Mouse (Mus musculus) bone marrow macrophage, adult 2 months (primary cell): ENCODE data around the gene Rif1. TPM values are rescaled to one million over a fixed set of nuclear protein-coding genes. Genes with fewer than 3 reads are reported as not detected.
"Not testable (repeated sequence)": the region's sequence is repeated elsewhere in the genome, so short reads cannot be mapped to it uniquely, and the experiment has no call there.

Source experiments
- H3K27ac ChIP-seq: 2 replicates; pipeline ENCODE4 v1.5.1; 2012; ENCODE audit warnings: low read depth, low read length; ENCODE audit not compliant: insufficient read depth
- H3K4me1 ChIP-seq: 2 replicates; pipeline ENCODE4 v1.6.1; 2012; ENCODE audit warnings: low read length; ENCODE audit not compliant: control insufficient read depth, insufficient read depth
- H3K4me3 ChIP-seq: 2 replicates; pipeline ENCODE4 v1.5.1; 2012; ENCODE audit warnings: mild to moderate bottlenecking, low read length, moderate library complexity; ENCODE audit not compliant: insufficient read depth
- CTCF ChIP-seq: IDR thresholded peaks from 2 replicates; pipeline ENCODE4 v1.5.1; 2012; ENCODE audit warnings: low read depth, mild to moderate bottlenecking, low read length, moderate library complexity
- POLR2A ChIP-seq: IDR thresholded peaks from 2 replicates; pipeline ENCODE4 v1.6.1; 2012; ENCODE audit warnings: mild to moderate bottlenecking, low read depth, low read length, borderline replicate concordance
- polyA plus RNA-seq: library from polyadenylated mRNA; stranded (reverse); fragments of >200 nt; gene quantifications from 2 replicates; pipeline ENCODE4 v1.2.4, GENCODE M21; 2012; ENCODE audit not compliant: missing spikeins, insufficient read depth, insufficient read length

Rif1 gene
- polyA plus RNA-seq, 1 experiment, result 9.0 TPM

DNA sequence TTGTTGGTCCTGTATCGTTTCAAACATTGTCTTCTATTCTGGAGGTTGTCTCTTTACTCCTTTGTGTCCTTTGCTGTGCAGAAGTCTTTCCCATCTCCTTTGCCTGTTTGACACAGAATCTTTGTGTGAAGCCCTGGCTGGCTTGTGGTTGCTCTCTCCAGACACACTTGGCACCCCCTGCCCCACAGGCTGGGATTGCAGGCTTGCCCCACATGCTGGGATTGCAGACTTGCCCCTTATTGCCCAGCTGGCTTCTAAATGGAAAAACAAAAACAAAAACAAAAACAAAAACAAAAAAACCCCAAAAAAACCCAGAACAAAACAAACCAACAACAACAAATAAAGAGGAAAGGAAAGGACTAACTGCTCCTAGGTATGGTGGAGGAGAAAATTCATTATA lies 4.0 kb upstream of the Rif1 start:
- Histone ChIP-seq H3K4me3 (no peak overlapping the region), H3K27ac (no peak overlapping the region), H3K4me1 (peaks cover 2% of the 10 kb centered on the region; the same call in 1 of the 2 replicates)
- TF ChIP-seq POLR2A (no peak), CTCF (no peak)

DNA sequence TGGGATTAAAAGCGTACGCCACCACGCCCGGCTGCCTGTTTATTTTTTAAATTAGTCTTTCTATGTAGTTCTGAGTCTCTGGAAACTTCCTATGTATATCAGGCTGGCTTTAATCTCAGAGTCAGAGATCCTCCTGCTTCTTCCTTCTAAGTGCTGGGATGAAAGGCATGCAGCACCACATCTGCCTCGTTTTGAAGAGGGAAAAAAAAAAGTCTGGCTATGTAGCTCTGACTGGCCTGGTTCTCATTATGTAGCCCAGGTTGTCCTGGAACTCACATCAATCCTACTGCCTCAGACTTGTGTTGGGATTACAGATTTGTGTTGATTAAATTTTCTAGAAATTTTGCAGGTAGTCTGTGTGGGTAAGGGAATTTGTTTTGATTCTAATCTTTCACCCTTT lies 1.8 kb upstream of the Rif1 start:
- Histone ChIP-seq H3K4me3 (no peak overlapping the region), H3K27ac (no peak overlapping the region), H3K4me1 (peaks cover 7% of the 10 kb centered on the region; the same call in 1 of the 2 replicates)
- no peak for TF ChIP-seq POLR2A
- no peak for TF ChIP-seq CTCF

DNA sequence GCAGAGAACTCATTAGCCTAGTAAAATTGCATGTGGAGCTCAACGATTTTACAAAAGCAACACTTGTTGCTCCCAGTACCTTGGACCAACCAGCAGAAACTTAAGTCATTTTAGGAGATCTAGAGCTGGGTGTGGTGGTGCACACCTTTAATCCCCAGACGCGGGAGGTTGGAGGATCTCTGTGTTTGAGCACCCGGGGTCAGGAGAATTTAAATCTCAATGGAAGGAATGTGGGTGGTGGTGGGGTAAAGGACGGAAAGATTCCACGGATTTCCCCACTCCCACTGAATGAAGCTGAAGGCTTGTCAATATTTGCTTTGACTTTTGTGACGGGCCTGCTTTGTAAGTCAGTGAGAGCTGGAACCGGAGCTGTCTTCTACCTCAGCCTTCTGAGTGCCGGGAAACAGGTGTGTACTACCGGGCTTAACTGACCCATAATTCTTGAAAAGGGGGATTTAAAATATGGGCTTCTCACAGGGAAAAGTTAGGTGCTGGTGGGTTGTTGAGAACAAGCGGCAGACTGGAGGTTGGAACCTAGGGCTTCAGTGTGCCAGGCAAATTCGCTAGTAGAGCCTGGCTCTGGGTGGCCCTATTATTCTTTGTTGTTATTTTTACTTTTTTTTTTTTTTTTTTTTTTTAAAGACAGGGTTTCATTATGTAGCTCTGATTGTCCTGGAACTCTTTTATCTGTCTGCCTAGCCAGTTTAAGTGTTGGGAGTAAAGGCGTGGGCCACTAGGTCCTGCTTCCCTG lies 1.2 kb upstream of the Rif1 start:
- H3K4me1 ChIP-seq, result peaks cover 7% of the 10 kb centered on the region; the same call in 1 of the 2 replicates
- no peak for TF ChIP-seq POLR2A
- no peak for TF ChIP-seq CTCF
- no peak overlapping the region for H3K4me3 ChIP-seq
- H3K27ac ChIP-seq, result no peak overlapping the region

DNA sequence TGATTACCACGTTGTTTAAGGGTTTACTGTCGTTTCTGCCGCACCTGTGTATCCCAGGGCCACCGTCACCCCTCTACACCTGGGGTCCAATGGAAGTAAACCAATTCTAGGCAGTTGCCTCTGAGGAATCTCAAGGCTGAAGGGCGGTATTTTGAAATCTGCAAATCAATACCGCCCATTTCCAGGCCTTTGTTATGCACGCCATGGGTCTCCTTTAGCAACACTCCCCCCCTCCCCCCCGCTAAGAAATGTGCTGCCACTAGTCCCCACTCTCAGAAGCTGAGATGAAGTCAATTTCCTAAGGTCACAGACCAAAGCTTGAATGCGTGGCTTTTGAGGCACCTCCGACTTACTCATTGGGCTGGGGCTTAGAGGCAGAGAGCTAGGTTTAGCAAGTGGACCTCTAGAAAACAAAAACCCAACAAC lies 554 bp upstream of the Rif1 start:
- Histone ChIP-seq H3K4me3 (peak overlapping the region; percentile 97), H3K4me1 (peaks cover 7% of the 10 kb centered on the region; the same call in 1 of the 2 replicates), H3K27ac (no peak overlapping the region)
- no peak for TF ChIP-seq POLR2A

DNA sequence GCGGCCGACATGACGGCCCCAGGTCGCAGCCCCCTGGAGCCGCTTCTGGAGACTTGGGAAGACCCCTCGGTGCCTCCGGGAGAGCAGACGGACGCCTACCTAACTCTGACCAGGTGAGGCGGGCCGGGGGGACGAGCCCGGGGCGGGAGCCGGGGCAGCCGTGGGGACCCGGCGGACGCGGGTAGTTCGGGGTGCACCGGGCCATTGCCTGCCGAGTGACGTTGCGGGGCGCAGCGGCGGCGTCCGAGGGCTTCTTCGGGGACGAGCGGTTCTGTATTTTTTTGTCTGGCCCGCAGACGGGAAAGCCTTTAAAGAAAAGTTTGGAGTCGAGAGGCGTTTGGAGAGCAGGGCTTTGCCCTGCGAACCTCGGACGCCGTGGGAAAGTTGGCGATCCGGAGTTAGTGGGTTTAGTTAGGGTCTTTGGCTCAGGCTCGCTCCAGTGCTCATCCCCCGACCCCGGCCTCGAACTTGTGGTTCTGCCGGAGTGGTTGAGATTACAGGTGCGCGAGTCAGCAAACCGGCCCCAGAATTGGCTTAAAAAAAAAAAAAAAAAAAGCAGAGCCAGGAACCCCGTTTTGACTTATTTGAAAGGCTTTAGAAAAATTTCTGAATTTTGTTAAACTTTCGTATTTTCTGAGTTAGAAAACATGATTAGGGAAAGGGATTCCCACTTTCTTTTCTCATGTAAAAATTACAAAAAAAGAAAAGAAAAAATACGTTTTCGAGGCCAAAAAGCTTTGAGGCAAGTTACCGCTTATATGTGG lies 691 bp downstream of the Rif1 start:
- Histone ChIP-seq H3K4me1 (peaks cover 7% of the 10 kb centered on the region; the same call in 1 of the 2 replicates), H3K27ac (no peak overlapping the region; the same call in 1 of the 2 replicates), H3K4me3 (peak overlapping the region; percentile 97)
- TF ChIP-seq POLR2A (no peak), CTCF (no peak)

DNA sequence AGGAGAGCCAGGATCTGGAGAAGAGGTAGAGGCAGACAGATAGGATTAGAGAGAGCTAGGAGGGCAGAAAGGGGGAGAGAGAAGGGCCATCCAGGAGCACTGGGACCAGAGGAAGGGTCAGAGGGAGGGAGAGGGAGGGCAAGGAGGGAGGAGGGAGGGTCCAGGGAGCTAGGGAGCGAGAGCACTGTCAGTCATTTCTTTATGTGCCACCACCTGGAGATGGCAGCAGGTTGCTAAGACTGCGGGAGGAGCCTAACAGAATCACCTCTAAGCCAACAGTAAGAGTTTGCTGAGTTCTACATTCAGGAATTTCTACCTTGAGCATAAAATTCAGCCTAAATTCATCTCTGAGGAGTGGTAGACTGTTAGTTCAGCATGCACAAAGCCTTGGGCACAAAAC lies 6.0 kb downstream of the Rif1 start:
- H3K4me1 ChIP-seq, result peaks cover 7% of the 10 kb centered on the region; the same call in 1 of the 2 replicates
- H3K27ac ChIP-seq, result no peak overlapping the region
- TF ChIP-seq CTCF (no peak), POLR2A (no peak)
- no peak overlapping the region for H3K4me3 ChIP-seq

DNA sequence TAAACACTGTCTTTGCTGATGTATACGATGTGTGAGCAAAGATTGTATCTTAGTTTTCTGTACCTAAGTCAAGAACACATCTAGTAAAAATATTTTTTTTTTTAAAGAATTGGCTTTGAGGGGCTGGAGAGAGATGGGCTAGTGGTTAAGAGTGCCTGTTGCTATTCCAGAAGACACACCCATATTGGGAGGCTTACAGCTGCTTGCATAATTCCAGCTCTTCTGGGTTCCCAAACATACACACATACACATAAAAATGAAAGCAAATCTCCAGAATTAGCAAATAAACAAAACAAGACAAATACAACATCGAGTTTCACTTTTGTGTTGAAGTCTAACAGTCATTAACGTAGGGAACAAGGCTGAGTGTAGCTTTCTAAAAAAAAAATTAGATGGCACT lies 11.4 kb downstream of the Rif1 start:
- TF ChIP-seq CTCF (no peak), POLR2A (no peak)
- Histone ChIP-seq H3K27ac (no peak overlapping the region), H3K4me3 (no peak overlapping the region), H3K4me1 (peaks cover 2% of the 10 kb centered on the region; the same call in 1 of the 2 replicates)

DNA sequence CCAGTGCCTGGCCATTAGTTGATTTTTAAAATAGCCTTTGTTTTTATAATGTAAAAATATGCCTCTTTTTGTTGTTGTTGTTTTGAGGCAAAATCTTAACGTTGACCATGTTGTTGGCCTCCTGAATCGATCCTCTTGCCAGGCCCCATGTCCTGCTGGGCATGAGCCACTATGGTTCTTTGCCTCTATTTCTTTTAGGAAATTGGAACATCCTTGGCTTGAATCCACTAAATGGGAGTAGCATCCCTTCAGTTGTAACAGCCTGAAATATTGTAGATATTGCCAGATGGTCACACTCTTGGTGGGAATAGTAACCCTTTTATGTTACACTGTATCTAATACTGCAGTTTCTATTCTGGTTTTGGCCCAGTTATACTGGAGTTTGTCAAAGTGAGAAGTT lies 11.9 kb downstream of the Rif1 start:
- H3K4me3 ChIP-seq, result no peak overlapping the region
- peaks cover 2% of the 10 kb centered on the region; the same call in 1 of the 2 replicates for H3K4me1 ChIP-seq
- H3K27ac ChIP-seq, result no peak overlapping the region
- no peak for TF ChIP-seq CTCF
- TF ChIP-seq POLR2A, result no peak

DNA sequence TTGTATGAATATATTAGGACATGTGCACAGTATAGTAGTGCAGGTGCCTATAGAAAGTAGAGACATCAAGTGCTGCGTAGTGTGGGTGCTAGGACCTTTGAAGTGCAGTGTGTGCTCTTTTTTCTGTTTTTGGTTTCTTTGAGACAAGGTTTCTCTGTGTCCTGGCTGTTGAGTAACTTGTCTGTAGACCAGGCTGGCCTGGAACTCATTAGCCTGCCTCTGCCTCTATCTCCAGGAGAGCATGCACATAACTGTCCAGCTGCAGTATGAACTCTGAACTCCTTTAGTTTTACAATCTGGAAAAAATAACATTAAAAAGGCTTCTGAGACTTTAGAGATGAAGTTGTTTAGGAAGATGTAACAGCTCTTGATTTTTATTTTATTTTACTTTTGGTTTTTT lies 41.5 kb downstream of the Rif1 start:
- no peak overlapping the region for H3K27ac ChIP-seq
- H3K4me3 ChIP-seq, result no peak overlapping the region
- TF ChIP-seq POLR2A (no peak), CTCF (no peak)
- H3K4me1 ChIP-seq, result peaks cover 14% of the 10 kb centered on the region

DNA sequence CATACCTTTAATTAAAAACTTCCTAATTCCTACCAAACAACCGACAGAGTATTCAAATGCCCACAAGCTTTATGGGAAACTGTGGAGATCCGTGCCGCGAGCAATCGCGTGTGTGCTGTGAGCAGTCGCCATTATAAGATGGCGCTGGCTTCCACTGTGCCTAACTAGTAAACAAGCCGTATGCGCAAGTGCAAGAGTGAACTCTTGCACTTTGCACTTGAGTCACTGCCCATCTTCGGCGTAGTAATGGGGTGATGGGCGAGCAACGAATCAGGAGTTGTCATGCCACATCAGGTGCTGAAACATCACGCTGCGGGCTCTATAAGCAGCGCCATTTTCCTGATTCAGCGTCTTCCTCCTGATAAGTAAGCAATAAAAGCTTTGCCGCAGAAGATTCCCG lies 58.7 kb downstream of the Rif1 start:
- H3K27ac ChIP-seq, H3K4me1 ChIP-seq, H3K4me3 ChIP-seq: not testable (repeated sequence)
